9 mouse cellular contexts compared by ENCODE assay signal in genomic region chr10:25415188-25415717, GRCm38 (mm10). TPM values are rescaled to one million over a fixed set of nuclear protein-coding genes. Genes with fewer than 3 reads are reported as not detected.
DNase-seq lines count a peak whose midpoint lies in the region; ATAC-seq and TF ChIP-seq lines count a peak whose summit lies in the region.
"Had no signal": no experiment of that assay in that cellular context is flagged by ENCODE, and none has a peak within 500 bp of the region (broad histone marks: within the 10 kb centered on the region; RNA-seq: fewer than 3 reads in every experiment).

No protein-coding gene starts in this region.

- no peak for DNase-seq in hindbrain, postnatal 0 days (ENCODE audit: low spot score)
- no peak for DNase-seq in hindbrain, embryonic 10.5 days (ENCODE audit: low spot score)
- no peak for DNase-seq in ES-E14 (ENCODE audit: low read depth, low spot score)
- DNase-seq in induced T-regulatory cell, adult 2 months (ENCODE audit: low read depth) = peak; percentile 9
- peak; percentile 40 to 42 for DNase-seq in spleen, postnatal 36 days (ENCODE audit: low spot score in 2 of 2)
- no peak for DNase-seq in urinary bladder, postnatal 25 days (ENCODE audit: low spot score)
- DNase-seq in layer of hippocampus, adult 18-20 months (ENCODE audit: low spot score in 2 of 2) = no peak
- no peak for DNase-seq in ovary, postnatal 14 days (ENCODE audit: low spot score)

- no peak overlapping the region for H3K27ac ChIP-seq in hindbrain, postnatal 0 days
- no peak overlapping the region for H3K27ac ChIP-seq in hindbrain, embryonic 10.5 days
- no peak overlapping the region for H3K27ac ChIP-seq in ES-E14 (ENCODE audit: insufficient read depth, low read depth, low read length, poor library complexity, severe bottlenecking)
- H3K27ac ChIP-seq: limb, embryonic 13.5 days had no signal

- no peaks in the 10 kb centered on the region for H3K27me3 ChIP-seq in hindbrain, postnatal 0 days (ENCODE audit: insufficient read depth, low read length)
- no peaks in the 10 kb centered on the region for H3K27me3 ChIP-seq in hindbrain, embryonic 10.5 days (ENCODE audit: insufficient read depth, poor library complexity, severe bottlenecking)
- H3K27me3 ChIP-seq: limb, embryonic 13.5 days had no signal

- peak; percentile 44 for TF ChIP-seq CTCF in hindbrain, postnatal 0 days (IDR thresholded peaks at IDR 0.05; ENCODE audit: low read depth)

- H3K4me3 ChIP-seq in hindbrain, postnatal 0 days (ENCODE audit: low read length) = no peak overlapping the region
- H3K4me3 ChIP-seq in hindbrain, embryonic 10.5 days = no peak overlapping the region
- H3K4me3 ChIP-seq in ES-E14 (ENCODE audit: insufficient read depth in 1 of 2, low read depth in 1 of 2, low read length in 2 of 2, poor library complexity in 1 of 2, severe bottlenecking in 1 of 2) = no peak overlapping the region
- H3K4me3 ChIP-seq: limb, embryonic 13.5 days had no signal

- H3K4me1 ChIP-seq in hindbrain, postnatal 0 days (ENCODE audit: insufficient read depth, low read length) = no peaks in the 10 kb centered on the region
- no peaks in the 10 kb centered on the region; the same call in 1 of the 2 replicates for H3K4me1 ChIP-seq in hindbrain, embryonic 10.5 days (replicated peaks)
- H3K4me1 ChIP-seq in ES-E14 (ENCODE audit: control insufficient read depth in 2 of 2, insufficient read depth in 2 of 2, low read length in 2 of 2, poor library complexity in 1 of 2) = no peaks in the 10 kb centered on the region; a peak in 1 of 4 replicates

- no peak overlapping the region for H3K9ac ChIP-seq in hindbrain, postnatal 0 days (replicated peaks; ENCODE audit: low read length)
- no peak overlapping the region for H3K9ac ChIP-seq in ES-E14 (ENCODE audit: insufficient read depth, low read depth, low read length, poor library complexity, severe bottlenecking)
- H3K9ac ChIP-seq: limb, embryonic 13.5 days had no signal

- ATAC-seq in hindbrain, postnatal 0 days = no peak

- H3K36me3 ChIP-seq in hindbrain, postnatal 0 days (ENCODE audit: insufficient read depth, low read length) = no peaks in the 10 kb centered on the region
- no peaks in the 10 kb centered on the region for H3K36me3 ChIP-seq in hindbrain, embryonic 10.5 days
- H3K36me3 ChIP-seq in ES-E14 (ENCODE audit: control insufficient read depth, insufficient read depth, low read length, poor library complexity, severe bottlenecking) = no peaks in the 10 kb centered on the region

- H3K4me2 ChIP-seq in hindbrain, postnatal 0 days (ENCODE audit: low read depth, low read length) = no peak overlapping the region
- H3K4me2 ChIP-seq: limb, embryonic 13.5 days had no signal

- no peaks in the 10 kb centered on the region for H3K9me3 ChIP-seq in hindbrain, postnatal 0 days (ENCODE audit: low read length)
- H3K9me3 ChIP-seq in hindbrain, embryonic 10.5 days = no peaks in the 10 kb centered on the region
- no peaks in the 10 kb centered on the region for H3K9me3 ChIP-seq in ES-E14 (ENCODE audit: control insufficient read depth, insufficient read depth, low read depth, low read length)
- H3K9me3 ChIP-seq: limb, embryonic 13.5 days had no signal

- 84% methylated on average over 7 of the region's 7 CpGs for WGBS in hindbrain, postnatal 0 days
- 83% methylated on average over 7 of the region's 7 CpGs for WGBS in hindbrain, embryonic 10.5 days

- in situ Hi-C loops in ES-E14 (cut with MboI; ENCODE audit: low sequenced_read_pairs in 2 of 2, unreplicated experiment in 2 of 2) = no loop called here

TF ChIP-seq in ES-E14, 5 proteins besides CTCF, POLR2A, EP300 and RAD21:
- 0 out of 2 replicates have a peak, but pooled peaks have one; percentile 23 for TF ChIP-seq ZC3H11A (IDR thresholded peaks at IDR 0.05; ENCODE audit: borderline replicate concordance, low read depth, low read length)
- no peak for TF ChIP-seq CHD2 (IDR thresholded peaks at IDR 0.05; ENCODE audit: low read depth, low read length)
TF ChIP-seq in ES-E14: peak in this region for 1.

RNA-seq across cellular contexts. Expression of gene Epb41l2, which starts 55.7 kb away (rescaled TPM):
- total RNA-seq in hindbrain, postnatal 0 days (2014; rRNA removed) = 35.2 and 49.6 TPM in 2 replicates
- 26.0 and 30.2 TPM in 2 replicates for polyA plus RNA-seq in hindbrain, postnatal 0 days (2015; fragmentation: Nextera tagmentation; extraction: Ambion mirVana)
- 33.8 and 40.5 TPM in 2 replicates for polyA plus RNA-seq in hindbrain, embryonic 10.5 days (2016; fragmentation: Nextera tagmentation; extraction: Ambion mirVana)
- 72.5 and 83.1 TPM in 2 replicates for total RNA-seq in ES-E14 (2012; rRNA removed)
- total RNA-seq in layer of hippocampus, adult 18-20 months (2021) = 10 to 100 TPM; 69.9 to 72.5 TPM

Comparison
In these comparisons a context has a peak if more than half of its experiments do, and no peak if none do; other contexts are left out.
1. DNase-seq: peak in induced T-regulatory cell, adult 2 months (single experiment) and spleen, postnatal 36 days (2 of 2); none in hindbrain, postnatal 0 days (single experiment), hindbrain, embryonic 10.5 days (single experiment), ES-E14 (single experiment), urinary bladder, postnatal 25 days (single experiment), layer of hippocampus, adult 18-20 months (0 of 2) and ovary, postnatal 14 days (single experiment).